Mouse (Mus musculus) adipocyte (in vitro differentiated cells): Measurements from ENCODE around the gene Duox1.

Experiments used
- DNase-seq: peaks from one replicate; pipeline ENCODE4 v3.0.0-alpha.2; 2016; ENCODE audit warnings: low spot score

Duox1 gene

DNA sequence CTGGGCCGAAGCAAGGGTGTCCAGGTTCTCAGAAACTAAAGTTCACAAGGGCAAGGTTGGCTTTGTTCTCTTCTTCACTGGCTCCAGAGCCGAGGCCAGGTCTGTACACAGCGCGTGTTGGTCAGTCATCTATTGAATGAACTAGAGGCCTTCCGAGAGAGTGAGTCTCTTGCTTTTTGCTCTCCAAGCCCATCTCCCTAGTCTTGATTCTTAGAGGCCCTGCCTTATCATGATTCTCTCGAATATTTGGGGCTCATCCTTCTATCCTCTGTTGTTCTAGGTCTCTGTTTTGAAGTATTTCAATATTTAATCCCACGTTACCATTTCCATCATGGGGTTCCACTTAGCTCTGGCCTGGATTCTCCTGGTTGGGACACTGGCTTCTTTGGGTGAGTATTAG is at the start of gene Duox1:
Gene Duox1, plus strand, starts transcription at position 301 of the 400 bp plus-strand sequence.
- no peak for DNase-seq

DNA sequence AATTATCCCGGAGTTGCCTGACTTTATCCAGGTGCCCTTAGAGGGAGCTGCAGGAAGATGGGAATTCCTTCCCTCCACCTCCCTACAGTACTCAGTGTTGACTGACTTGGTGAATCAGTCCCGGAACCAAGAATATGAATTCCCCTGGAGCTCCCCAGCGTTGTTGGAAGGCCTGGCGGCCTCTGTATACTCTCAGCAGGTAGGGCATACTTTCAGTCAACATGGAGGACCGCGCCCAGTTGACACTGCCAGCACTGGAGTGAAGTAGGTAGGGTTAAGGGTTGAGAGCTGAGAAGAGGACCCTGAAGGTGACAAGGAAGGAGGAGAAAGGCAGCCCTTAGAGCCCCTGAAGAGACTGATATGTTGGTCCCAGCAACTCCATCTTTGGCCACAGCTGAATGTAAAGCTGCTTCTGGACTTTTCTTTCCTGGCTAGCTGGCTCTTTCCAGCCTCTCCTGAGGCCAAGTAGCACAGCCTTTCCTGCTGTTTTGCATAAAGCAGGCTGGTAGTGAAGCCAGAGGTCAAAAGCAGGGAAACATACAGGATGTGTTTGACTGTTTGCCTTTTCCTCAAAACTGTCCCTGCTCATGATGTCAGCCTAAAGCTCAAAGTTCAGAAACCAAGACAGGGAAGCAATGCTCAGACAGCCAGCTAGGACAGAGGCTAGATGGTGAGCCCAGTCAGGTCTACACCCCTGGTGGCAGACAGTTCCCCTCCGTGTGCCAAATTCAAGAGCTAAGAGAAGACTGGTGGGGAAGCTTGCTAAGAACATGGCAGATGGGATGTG is 48.9 kb upstream of the Duox1 start:
- peak; percentile 74 for DNase-seq

DNA sequence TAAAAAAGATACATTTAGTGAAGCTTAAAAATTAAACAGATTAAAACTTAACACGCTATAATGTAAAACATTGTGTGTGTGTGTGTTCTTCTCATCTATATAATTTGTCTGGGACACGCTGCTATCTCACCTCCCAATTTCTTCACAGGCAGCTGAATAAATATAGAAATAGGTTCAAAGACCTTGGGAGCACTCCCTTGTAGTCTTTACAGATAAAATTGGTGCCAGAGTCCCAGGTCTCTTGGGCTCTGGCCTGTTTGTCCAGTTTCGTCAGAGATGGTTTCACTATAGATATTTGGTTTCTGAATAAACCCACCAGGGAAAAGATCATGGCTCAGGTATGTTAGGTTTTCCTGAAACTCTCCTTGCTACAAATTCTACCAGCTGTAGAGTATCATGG is 36.7 kb upstream of the Duox1 start:
- no peak for DNase-seq

DNA sequence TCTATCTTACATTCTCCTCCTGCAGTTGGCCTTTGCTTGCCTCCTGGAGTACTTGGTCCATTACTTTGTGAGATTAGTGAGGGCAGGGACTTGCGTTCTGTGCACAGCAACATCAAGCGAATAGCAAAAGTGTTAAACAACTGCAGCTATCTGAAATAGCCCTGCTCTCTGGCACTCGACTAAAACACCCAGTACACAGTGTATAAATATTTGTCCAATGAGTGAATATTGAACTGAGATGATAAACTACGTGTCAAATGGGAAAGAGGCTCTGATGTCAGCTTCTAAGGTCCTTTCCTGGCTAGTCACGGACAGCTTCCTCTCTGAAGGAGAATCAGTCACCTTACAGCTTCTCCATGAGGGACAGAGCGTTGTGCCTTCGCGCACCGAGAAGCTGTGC is 31.4 kb upstream of the Duox1 start:
- DNase-seq, result no peak

DNA sequence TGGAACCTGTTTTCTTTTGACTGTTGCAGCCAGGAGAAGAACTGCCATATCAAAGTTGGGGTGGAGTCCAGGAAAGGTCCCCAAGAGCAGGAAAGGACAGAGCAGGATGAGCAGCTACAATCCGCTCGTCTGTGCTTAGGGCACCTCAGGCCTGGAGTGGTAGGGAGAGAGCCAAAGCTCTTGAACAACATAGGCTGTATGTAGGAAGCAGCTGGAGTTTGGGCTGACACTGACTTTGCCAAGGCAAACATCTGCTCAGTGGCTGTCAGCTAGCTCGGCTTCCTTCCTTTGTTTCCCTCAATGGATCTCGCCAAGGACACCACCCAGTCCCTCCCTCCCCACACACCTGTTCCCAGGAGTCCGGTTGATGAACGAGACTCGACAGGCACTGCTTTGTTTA is 29.3 kb upstream of the Duox1 start:
- no peak for DNase-seq

DNA sequence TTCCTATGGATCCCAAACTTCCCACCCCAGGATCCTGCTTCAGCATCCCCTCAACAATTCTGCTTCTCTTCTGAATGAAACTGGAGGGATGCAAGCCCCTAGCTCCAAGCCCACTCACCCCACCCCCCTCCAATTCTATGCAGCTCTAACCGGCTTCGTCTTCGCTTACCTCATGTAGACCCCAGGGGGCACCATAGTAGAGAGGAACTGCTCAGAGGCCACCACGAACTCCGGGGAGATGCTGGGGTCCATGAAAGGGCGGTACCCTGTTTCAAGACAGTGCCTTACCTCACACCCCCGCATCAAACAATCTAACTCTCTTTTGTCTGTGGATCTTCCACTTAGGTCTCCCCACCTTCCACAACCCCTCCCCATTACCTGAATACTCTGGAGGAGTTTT is 20.6 kb upstream of the Duox1 start:
- no peak for DNase-seq

DNA sequence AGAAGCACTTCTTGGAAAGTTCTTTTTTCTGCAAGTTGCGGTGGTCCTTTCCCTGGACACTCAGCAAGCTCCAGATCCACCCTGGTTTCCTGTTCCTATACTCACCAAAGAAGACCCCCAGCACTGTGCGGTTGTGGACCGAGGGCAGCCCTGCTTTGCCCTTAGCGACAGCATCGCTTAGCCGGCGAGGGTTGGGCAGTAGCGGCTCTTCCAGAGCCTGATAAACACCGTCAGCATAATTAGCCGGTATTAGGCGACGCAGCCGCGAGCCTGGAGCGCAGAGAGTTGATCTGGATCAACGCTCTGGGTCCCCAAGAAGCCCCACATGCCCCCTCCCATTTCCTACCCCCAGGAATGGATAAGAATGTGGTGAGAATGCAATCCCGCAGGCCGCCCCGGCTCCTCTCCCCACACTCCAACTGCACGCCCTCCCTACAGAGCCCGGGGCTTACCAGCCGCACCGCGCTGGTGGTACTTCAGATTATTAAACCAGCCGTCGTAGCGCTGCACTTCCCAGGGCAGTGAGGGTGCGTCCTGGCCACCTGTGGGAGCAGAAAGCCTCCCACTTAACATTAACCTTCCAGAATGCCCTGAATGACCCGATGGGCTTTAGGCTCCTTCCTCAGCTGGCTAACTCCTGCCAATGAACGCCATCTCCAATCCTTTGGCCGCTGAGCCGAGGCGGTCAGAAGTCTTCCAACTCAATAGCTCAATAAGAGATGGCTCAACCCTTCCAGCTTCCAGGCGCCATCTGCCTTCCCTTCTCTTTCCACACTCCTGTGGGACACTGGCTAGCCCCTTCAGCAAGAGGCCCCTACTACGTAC is 18.0 kb upstream of the Duox1 start:
- DNase-seq, result no peak

DNA sequence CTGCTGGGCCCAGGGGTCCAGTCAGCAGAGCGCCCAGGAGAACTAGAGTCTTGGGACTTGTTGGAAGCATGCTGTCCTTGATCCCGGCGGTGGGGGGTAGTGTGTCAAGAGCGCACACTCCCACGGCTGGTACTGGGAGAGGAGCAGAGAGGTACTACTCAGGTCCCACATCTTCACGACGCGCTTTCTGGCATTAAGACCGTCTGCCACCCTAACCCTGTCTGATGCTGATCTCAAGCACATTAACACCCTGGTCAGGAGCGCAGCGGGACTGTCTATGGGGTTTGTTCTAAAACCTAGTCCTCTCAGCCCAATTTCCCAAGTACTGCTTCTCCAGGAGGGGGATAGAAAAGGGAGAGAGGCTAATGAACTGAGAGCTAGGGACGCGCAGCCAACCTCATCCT is 17.4 kb upstream of the Duox1 start, which contains the start of gene Duox2:
Gene Duox2, minus strand, starts transcription at position 354 of the 404 bp plus-strand sequence.
- DNase-seq, result no peak

DNA sequence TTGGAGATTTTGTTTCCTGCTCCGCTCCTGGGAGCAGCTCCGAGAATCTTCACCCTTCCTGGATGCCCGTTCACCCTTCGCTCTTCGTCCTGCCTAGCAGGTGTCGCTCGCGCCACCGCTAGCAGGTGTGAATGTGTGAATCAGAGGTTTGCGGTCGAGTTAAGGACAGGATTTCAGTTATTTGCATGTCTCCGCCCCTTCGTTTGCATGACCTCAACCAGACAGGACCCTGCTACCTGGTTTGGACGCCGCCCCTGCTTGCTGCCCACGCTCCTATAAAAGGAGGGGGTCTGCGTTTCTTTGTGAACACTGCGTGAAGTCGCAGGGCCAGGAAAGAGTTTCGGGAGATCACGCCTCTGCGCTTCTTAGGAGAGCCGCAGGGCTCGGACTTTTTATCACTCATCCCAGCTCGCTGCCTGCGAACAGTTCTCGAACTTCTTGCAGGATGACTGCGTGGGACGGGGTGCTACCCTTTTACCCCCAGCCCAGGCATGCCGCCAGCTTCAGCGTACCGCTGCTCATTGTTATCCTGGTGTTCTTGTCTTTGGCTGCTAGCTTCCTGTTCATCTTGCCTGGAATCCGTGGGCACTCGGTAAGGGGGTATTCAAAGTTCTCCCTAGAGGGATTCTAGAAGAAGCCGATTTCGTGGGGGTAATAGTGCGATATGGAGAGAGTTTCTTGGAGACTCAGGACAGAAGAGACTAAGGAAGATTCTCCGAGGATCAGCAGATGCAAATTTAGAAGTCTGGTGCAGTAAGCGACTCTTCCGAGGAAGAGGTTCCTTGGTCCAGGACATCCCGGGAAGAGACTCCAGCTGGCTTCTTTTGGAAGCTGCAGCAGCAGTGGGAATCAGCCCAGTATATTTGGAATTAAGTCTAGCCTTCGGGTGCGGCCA is 16.6 kb upstream of the Duox1 start, which contains the start of gene Duoxa2:
Gene Duoxa2, plus strand, starts transcription at position 305 of the 895 bp plus-strand sequence.
- no peak for DNase-seq

DNA sequence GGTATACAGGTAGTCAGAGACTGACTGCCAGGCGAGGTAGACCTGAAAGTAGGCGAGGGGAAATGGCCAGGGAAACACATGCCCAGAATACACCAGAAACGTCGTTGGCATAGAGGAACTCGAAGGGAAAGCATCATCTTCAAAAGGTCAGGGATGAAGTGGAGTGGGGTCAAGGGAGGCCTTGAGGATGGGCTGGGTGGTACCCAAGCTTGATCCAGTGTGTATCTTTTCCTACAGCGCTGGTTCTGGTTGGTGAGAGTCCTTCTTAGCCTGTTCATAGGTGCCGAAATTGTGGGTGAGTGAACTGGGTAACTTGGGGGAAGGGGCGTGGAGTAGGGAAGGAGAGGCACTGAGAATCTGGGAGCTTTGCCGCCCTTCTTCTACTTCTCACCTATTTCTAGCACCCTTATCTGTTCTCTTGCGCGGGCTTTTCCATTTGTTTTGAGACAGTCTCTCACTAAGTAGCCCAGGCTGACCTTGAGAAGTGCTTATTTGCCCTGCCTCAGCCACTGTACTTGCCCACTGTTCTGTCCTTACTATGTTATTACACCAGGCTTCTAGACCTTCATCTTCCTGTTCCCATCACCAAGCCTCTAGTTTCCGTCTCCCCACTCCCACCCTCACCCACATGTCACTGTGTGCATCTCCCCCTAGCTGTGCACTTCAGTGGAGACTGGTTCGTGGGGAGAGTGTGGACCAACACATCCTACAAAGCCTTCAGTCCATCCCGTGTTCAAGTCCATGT is 15.4 kb upstream of the Duox1 start:
- DNase-seq, result no peak

DNA sequence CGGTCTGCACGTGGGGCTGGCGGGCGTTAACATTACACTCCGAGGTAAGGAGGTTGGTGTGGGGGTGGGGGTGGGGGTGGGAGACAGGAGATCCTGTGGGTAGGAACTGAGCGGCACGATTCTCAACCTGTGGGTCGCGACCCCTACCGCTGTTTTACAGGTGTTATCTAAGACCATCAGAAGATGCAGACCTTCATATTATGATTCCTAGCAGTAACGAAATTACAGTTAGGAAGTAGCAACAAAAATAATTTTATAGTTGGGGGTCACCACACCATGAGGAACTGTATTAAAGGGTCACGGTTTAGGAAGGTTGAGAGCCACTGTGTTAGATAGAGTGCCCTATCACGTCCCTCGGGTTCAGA is 14.8 kb upstream of the Duox1 start:
- no peak for DNase-seq

DNA sequence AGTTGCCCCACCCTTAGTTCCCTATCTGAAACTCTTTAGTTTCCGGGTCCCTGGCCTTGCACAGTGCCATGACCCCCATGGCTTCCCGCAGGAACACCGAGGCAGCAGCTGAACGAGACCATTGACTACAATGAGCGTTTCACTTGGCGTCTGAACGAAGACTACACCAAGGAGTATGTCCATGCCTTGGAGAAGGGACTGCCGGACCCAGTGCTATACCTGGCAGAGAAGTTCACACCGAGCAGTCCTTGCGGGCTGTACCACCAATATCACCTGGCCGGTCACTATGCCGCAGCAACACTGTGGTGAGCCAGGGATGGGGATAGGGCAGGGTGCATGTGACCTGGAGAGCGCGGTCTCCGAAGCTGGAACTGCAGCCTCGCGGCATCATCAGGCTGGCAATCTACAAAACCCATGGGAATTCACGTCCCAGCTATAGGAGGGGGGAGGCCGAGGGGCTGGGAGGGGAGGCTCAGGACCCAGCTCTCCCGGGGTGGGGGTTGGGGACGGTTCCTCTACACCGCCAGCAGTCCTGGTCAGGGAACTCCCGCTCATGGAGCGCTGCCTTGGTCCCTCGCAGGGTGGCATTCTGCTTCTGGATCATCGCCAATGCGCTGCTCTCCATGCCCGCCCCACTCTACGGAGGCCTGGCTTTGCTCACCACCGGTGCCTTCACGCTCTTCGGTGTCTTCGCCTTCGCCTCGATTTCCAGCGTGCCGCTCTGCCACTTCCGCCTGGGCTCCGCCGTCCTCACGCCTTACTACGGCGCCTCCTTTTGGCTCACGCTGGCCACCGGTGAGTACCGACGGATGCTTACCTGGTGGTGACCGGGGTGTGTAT is 14.2 kb upstream of the Duox1 start:
- DNase-seq, result no peak

DNA sequence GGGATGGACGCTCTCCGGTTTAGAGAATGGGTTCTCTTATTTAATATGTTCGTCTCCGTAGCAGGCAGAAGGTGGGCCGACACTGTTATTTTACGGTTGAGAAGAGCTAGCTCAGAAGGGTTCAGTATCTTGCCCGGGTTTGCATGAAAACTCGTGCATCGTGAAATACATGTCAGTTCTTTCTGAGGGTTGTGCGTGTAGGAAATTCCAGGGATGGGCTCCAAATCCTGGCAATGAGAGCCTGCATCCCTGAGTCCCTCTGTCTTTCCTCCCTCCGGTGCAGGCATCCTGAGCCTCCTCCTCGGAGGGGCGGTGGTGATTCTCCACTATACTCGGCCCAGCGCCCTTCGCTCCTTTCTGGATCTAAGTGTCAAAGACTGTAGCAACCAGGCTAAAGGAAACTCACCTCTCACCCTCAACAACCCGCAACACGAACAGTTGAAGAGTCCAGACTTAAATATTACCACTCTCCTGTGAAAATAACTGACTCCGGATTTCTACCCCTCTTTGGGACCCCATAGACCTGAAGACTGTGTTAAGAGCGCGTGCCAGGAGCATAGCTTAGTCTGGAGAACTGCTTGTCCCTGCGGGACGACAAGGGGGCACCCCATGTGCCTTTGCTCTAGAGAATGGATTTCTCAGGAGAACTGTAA is 13.4 kb upstream of the Duox1 start:
- DNase-seq, result no peak

DNA sequence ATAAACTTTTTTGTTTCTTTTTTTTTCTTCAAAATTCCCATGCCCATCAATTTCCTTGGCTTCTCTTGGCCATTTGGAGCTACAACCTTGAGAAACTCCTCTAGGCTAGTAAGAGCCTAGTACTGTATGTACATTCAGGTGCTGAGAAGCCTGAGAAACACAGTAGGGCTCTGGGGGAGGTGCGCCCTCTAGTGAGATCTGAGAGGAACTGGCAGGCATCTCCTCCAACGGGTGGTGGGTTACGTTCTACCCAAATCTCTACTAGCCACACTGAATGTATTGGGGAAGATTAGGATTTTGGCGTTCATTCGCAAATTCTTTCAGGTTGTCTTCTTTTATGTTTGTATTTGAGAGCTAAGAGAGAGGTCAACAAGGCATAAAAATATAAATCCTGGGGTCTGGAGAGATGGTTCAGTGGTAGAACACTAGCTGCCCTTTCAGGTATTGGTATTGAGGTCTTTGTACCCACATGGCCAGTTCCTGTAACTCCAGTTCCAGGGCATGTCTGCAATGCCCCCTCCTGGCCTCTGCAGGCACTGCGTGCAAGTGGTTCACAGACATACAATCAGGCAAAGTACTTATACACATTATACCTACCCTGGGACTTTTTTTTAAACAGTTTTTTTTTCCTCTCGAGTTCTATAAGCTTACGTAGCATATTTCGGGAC is 12.8 kb upstream of the Duox1 start:
- peak; percentile 66 for DNase-seq

DNA sequence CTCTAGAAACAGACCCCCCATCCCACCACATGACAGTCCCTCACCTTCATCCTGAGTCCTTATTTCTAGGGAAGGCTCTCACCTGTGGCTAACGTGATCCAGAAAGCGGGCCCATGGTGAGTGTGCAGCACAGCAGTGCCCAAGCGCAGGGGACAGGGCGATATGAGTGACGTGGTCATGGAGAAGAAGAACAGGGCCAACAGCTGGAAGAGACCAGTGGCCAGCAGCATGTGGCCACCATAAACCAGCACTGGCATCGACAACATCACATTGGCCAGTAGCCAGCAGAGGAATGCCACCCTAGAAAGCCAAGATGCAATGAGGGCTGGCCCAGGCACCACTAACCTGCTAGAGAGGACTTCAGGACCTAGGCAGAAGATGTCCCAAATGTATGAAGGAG is 10.9 kb upstream of the Duox1 start:
- no peak for DNase-seq

DNA sequence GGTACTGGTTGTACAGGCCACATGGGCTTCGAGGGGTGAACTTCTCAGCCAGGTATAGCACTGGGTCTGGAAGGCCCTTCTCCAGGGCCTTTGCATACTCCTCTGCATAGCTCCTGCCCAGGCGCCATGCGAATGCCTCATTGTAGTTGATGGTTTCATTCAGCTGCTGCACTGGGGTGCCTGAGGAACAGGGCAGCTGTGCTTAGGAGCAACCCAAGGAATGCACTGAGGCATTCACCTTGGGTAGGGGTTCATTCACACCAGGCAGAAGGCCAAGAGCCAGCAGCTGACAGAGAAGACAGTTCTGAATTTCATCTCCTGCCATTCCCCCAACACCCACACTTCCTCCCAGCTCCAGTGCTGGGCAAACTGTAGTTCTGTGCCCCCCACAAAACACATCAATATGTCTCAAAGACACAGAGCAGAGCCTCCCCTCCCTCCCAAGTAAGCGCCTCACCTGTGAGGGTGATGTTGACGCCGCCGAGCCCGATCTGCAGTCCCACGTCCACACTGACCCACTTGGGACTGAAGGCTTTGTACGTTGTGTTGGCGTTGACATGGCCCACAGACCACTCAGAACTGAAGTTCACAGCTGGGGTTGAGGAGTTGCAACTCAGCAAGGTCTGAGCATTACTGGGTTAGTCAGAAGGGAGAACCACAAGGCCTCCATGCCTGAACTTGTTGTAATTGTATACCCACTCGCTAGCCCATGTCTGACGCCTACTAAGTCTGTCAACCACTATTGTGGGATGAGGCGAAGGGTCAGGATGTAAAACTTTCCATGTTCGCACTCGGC is 10.2 kb upstream of the Duox1 start:
- no peak for DNase-seq

DNA sequence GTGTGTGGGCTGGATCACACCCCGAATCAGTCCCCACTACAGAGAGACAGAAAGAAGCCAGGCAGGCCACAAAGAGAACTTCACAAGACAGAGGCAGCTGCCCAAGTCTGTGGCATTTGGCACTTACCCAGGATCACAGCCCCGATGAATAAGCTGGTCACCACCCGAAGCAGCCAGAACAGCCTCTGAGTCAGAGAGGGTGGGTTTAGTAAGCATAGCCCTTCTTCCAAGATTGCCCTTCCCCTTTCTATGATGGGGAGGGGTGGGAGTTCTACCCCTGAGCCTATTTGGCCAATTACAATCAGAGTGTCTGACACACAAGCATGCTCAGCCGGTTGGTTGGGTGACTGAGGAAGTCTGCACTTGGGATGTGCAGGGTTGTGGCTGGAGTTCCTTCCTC is 9.3 kb upstream of the Duox1 start:
- peak; percentile 62 for DNase-seq

DNA sequence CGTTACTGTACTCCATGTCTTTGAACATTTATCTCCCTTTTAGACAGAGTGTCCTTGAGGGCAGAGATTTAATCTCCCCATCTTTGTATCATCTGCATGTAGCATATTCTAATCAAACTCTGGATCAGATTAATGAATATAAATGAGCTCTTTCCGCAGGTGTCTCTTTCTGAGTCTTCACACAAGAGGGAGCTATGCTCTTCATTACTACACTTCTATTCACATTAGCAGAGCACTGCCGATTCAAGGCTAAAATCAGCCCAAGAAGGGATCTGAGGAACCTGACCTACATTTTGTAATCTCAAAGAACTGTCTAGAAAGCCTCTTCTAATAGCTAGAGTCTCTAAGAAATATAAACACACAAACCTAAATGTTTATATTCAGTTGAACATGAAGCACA is 5.8 kb upstream of the Duox1 start:
- DNase-seq, result peak; percentile 34

DNA sequence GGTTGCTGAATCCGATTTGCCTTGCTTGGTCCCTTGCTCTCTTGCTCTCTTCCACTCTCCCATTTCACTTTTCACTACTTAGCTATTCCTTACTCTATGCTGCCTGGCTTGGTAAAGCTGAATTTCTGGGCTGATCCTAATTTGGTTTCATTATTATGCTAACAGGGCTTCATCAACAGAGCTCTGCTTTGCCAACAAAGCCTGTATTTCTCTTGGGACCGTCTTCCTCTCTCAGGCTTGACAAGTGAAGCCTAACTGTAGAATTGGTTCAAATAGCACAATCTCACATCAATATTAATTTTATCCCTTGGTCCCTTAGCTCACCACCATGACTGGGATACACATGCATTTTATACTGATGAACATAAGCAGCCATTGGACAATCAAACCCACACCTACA is 3.9 kb upstream of the Duox1 start:
- no peak for DNase-seq
